Mouse (Mus musculus) lung, postnatal 0 days (tissue): ENCODE results near the gene Cmtm2a. TPM values are rescaled to one million over a fixed set of nuclear protein-coding genes. Genes with fewer than 3 reads are reported as not detected.
"Not testable (repeated sequence)": the region's sequence is repeated elsewhere in the genome, so short reads cannot be mapped to it uniquely, and the experiment has no call there.

Source experiments
- ATAC-seq: fragments of 200-750 bp; cut with Nextera tagmentation; 2 replicates; pipeline ENCODE4 v1.8.0; 2017; ENCODE audit warnings: moderate library complexity
- DNase-seq: peaks from one replicate; pipeline ENCODE4 v3.0.0-alpha.2; 2016; ENCODE audit warnings: low spot score
- H3K27ac ChIP-seq: fragments of 300-500 bp; sonication (generic); 2 replicates; pipeline ENCODE4 v1.5.1; 2014; ENCODE audit warnings: antibody characterized with exemption, mild to moderate bottlenecking, low read length, mixed read lengths
- H3K27me3 ChIP-seq: fragments of 300-500 bp; sonication (generic); replicated peaks from 2 replicates; pipeline ENCODE4 v1.6.1; 2014; ENCODE audit warnings: low read length, mixed read lengths; ENCODE audit not compliant: insufficient read depth
- H3K36me3 ChIP-seq: fragments of 300-500 bp; sonication (generic); 2 replicates; pipeline ENCODE4 v1.6.1; 2014; ENCODE audit warnings: low read length, mixed read lengths; ENCODE audit not compliant: insufficient read depth
- H3K4me1 ChIP-seq: fragments of 300-500 bp; sonication (generic); 2 replicates; pipeline ENCODE4 v1.6.1; 2014; ENCODE audit warnings: antibody characterized with exemption, low read depth, low read length, mixed read lengths; ENCODE audit not compliant: insufficient read depth
- H3K4me2 ChIP-seq: fragments of 300-500 bp; sonication (generic); replicated peaks from 2 replicates; pipeline ENCODE4 v1.6.1; 2014; ENCODE audit warnings: low read depth, mild to moderate bottlenecking, low read length, moderate library complexity, mixed read lengths
- H3K4me3 ChIP-seq: fragments of 300-500 bp; sonication (generic); 2 replicates; pipeline ENCODE4 v1.5.1; 2014; ENCODE audit warnings: low read depth, low read length
- H3K9ac ChIP-seq: fragments of 300-500 bp; sonication (generic); replicated peaks from 2 replicates; pipeline ENCODE4 v1.6.1; 2014; ENCODE audit warnings: low read depth, mild to moderate bottlenecking
- H3K9me3 ChIP-seq: fragments of 300-500 bp; sonication (generic); 2 replicates; pipeline ENCODE4 v1.6.1; 2016; ENCODE audit warnings: low read length, mixed read lengths
- CTCF ChIP-seq: IDR thresholded peaks from 2 replicates; pipeline ENCODE4 v1.5.1; 2016; ENCODE audit warnings: antibody characterized with exemption, mild to moderate bottlenecking
- EP300 ChIP-seq: IDR thresholded peaks from 2 replicates; pipeline ENCODE4 v1.6.1; 2016; ENCODE audit warnings: antibody characterized with exemption, mild to moderate bottlenecking, control low read depth
- WGBS: fragments of 180-500 bp; shearing (Covaris S2); extraction: QIAGEN DNeasy Blood & Tissue Kit; methylation state at CpG from one replicate; pipeline ENCODE4 v1.1.7; 2014; 5-methylcytosine and 5-hydroxymethylcytosine counted together
- polyA plus RNA-seq: library from polyadenylated mRNA; unstranded; fragments of >200 nt; fragmentation: Nextera tagmentation; extraction: Ambion mirVana; gene quantifications from 2 replicates; pipeline ENCODE4 v1.2.1, GENCODE M21; 2015

Gene Cmtm2a
- polyA plus RNA-seq, 1 experiment from 2014 or later: not detected

DNA sequence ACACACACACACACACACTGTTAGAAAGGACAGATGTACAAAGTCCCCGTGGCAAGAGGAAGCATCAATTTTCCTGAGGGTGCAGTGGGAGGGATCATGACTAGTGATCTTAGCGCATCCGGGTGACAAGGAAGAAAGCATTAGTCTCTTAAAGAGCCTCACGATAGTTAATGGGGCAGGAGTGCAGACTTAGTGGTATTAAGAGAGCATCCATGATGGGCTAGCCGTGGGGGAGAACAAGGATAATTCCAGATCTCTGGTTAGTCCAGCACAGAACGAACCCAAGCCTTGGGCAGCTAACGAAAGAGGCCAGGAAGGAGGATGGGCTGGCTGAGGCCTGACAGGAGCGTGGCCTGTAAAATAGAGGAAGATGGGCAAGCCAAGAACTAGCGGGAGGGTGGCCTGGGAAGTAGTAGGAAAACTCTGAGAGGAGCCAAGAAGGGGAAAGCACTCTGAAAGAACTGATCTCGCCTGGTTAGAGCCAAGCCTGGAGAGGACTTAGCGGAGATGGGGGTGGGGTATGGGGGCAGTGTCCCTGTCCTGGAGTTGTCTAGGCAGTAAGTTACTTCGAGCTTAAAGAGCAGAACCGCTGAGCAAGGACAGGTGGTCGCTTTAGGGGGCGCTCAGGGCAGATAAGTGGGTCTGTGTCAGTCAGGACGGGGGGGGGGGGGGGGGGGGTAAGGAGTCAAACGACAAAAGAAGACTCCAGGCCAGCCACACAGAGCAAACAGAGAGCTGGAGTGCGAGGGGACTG is 46.4 kb upstream of the Cmtm2a start, which contains the start of gene Cmtm3:
Cmtm3 (plus strand) TSS at position 182 of the 754 bp plus-strand sequence.
- DNase-seq: peak; percentile 50
- Histone ChIP-seq H3K4me2 (peak within 1 kb of the TSS; percentile 70), H3K4me3 (peak within 1 kb of the TSS; percentile 55), H3K4me1 (0 out of 2 replicates have a peak, but pooled peaks cover 2% of the 10 kb centered on the region), H3K9ac (no peak within 1 kb of the TSS), H3K9me3 (no peaks in the 10 kb centered on the region), H3K36me3 (no peaks in the 10 kb centered on the region), H3K27me3 (no peaks in the 10 kb centered on the region), H3K27ac (peak within 1 kb of the TSS; percentile 90)
- no peak for TF ChIP-seq EP300
- no peak for TF ChIP-seq CTCF
- no peak for ATAC-seq
- whole genome bisulfite sequencing: 15% methylated on average over 17 of the region's 18 CpGs

DNA sequence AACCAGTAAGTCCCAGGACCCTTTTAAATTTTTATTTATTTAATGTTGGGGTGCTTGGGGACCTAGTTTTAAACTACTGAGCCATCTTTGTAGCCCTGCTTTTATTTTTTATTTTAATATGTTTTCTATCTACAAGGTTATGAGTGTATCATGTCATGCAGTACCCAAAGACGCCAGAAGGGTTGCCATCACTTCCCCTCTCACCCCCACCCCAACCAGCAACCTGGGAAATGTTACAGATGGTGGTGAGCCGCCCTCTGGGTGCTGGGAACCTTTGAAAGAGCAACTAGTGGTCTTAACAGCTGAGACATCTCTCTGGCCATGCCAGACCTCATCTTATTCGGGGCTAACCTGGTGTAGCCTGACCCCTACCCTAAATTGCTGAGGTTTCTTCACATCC is 44.9 kb upstream of the Cmtm2a start:
- H3K4me3 ChIP-seq: no peak overlapping the region
- TF ChIP-seq CTCF (no peak; the same call in 1 of the 2 replicates), EP300 (no peak)
- ATAC-seq: no peak
- no peaks in the 10 kb centered on the region for H3K9me3 ChIP-seq
- WGBS: 43% methylated on average over 3 of the region's 3 CpGs
- no peak overlapping the region for H3K27ac ChIP-seq
- H3K27me3 ChIP-seq: no peaks in the 10 kb centered on the region
- 0 out of 2 replicates have a peak, but pooled peaks cover 2% of the 10 kb centered on the region for H3K4me1 ChIP-seq
- H3K4me2 ChIP-seq: no peak overlapping the region
- H3K9ac ChIP-seq: no peak overlapping the region
- no peaks in the 10 kb centered on the region for H3K36me3 ChIP-seq
- DNase-seq: no peak

DNA sequence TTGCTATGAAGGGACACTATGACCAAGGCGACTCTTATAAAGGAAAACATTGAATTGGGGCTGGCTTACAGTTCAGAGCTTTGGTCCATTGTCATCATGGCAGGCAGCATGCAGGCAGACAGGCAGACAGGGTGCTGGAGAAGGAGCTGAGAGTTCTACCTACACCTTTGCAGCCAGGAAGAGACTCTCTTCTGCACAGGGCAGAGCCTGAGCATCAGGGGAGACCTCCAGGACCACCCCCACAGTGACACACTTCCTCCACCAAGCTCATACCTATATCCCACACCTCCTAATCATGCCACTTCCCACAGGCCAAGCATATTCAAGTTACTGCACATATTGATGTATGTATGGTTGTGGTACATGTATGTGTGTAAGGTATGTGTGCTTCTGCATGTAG is 43.8 kb upstream of the Cmtm2a start:
- Histone ChIP-seq H3K27me3 (no peaks in the 10 kb centered on the region), H3K9ac (no peak overlapping the region), H3K36me3 (no peaks in the 10 kb centered on the region), H3K4me1 (0 out of 2 replicates have a peak, but pooled peaks cover 2% of the 10 kb centered on the region), H3K4me3 (no peak overlapping the region), H3K4me2 (no peak overlapping the region), H3K27ac (no peak overlapping the region), H3K9me3 (no peaks in the 10 kb centered on the region)
- TF ChIP-seq EP300 (no peak), CTCF (no peak)
- no peak for DNase-seq
- 84% methylated on average over 1 of the region's 1 CpGs for WGBS
- ATAC-seq: no peak

GRCm38 (mm10) chr8:104334196-104334595 is 41.2 kb upstream of the Cmtm2a start:
- no peaks in the 10 kb centered on the region for H3K9me3 ChIP-seq
- H3K9ac ChIP-seq: no peak overlapping the region
- WGBS: 48% methylated on average over 1 of the region's 1 CpGs
- H3K27ac ChIP-seq: no peak overlapping the region
- no peaks in the 10 kb centered on the region for H3K36me3 ChIP-seq
- no peak overlapping the region for H3K4me2 ChIP-seq
- no peaks in the 10 kb centered on the region for H3K27me3 ChIP-seq
- DNase-seq (no peak), ATAC-seq (peak; percentile 19; the same call in 1 of the 2 replicates)
- TF ChIP-seq CTCF (no peak), EP300 (peak; percentile 11; the same call in 1 of the 2 replicates)
- H3K4me1 ChIP-seq: no peaks in the 10 kb centered on the region
- no peak overlapping the region for H3K4me3 ChIP-seq

GRCm38 (mm10) chr8:104333786-104334185 is 40.8 kb upstream of the Cmtm2a start:
- H3K9ac ChIP-seq: no peak overlapping the region
- H3K4me1 ChIP-seq: no peaks in the 10 kb centered on the region
- H3K9me3 ChIP-seq: no peaks in the 10 kb centered on the region
- no peak overlapping the region for H3K4me2 ChIP-seq
- no peaks in the 10 kb centered on the region for H3K27me3 ChIP-seq
- no peak for TF ChIP-seq CTCF
- no peak for TF ChIP-seq EP300
- H3K4me3 ChIP-seq: no peak overlapping the region
- H3K36me3 ChIP-seq: no peaks in the 10 kb centered on the region
- WGBS: 46% methylated on average over 5 of the region's 5 CpGs
- no peak overlapping the region for H3K27ac ChIP-seq
- peak; percentile 48; the same call in 1 of the 2 replicates for ATAC-seq
- DNase-seq: peak; percentile 17

DNA sequence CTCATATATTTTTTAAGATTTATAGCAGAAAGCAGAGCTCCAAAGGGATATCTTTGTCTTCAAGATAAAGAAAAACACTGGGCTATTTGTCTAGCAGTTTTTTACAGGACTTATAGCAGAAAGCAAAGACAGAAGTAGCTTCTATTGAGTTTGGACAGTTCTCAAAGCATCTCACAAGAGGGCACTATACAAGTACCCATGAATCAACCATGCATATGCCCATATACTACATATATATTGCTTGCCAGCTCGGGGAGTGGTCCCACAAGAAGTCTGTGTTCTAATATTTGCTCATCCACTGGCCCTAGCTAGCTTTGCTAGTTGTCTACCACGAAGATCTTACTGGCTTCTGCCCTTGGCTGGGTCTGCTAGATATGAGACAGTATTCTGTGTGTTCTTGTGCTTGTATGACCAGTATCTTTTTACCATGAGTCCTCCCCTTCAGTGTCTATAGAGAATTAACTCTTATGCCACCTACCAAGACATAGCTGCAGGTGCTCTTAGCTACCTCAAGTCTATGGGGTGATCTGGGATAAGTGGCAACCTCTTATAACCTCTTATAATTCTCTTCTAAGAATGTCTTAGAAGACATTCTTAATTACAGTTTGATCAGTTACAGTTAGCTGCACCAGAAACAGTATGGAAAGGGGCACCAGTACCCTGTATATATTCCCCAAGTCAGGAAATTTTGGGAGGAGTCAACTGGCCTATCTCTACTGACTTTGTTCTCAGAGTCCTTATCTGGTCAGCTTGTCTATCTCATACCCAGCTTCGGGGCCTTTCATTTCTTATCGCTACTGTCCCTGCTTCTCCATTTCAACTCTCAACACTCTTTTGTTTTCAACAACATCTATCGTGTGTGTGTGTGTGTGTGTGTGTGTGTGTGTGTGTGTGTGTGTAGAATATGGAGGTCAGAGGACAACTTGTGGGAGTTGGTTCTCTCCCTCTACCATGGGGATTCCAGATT is 40.0 kb upstream of the Cmtm2a start:
- Histone ChIP-seq H3K9ac (no peak overlapping the region), H3K27ac (no peak overlapping the region), H3K4me3 (no peak overlapping the region), H3K9me3 (no peaks in the 10 kb centered on the region), H3K36me3 (no peaks in the 10 kb centered on the region), H3K4me2 (no peak overlapping the region), H3K27me3 (no peaks in the 10 kb centered on the region), H3K4me1 (no peaks in the 10 kb centered on the region)
- WGBS: 68% methylated on average over 5 of the region's 5 CpGs
- ATAC-seq (no peak), DNase-seq (no peak)
- TF ChIP-seq EP300 (no peak), CTCF (peak; percentile 23)

DNA sequence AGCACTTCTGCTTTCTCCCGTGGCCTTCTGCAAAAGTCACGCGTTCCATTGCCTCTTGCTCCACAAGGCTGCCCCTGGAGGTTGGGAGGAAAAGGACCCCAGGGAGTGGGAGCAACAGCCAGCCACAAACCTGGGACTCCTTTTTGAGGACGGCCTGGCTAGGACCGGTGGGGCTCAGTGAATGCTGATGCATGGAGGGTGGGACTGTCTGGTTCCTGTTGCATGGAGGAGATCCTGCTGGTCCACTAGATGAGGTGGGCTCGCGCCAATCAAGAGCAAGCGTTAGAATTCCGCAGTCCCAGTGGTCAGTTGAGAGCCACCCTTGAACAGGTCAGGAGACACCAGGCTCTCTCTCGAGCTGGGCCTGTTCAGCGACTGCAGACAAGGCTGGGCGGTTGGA is 28.9 kb upstream of the Cmtm2a start, which contains the start of gene Cmtm2b:
Cmtm2b (plus strand) TSS at position 301 of the 400 bp plus-strand sequence.
- H3K27me3 ChIP-seq, H3K9me3 ChIP-seq, H3K4me2 ChIP-seq, H3K9ac ChIP-seq, H3K36me3 ChIP-seq, H3K27ac ChIP-seq, H3K4me1 ChIP-seq, H3K4me3 ChIP-seq, ATAC-seq, DNase-seq: not testable (repeated sequence)
- WGBS: 87% methylated on average over 12 of the region's 12 CpGs

- not testable (repeated sequence) for ATAC-seq, H3K4me1 ChIP-seq, DNase-seq, H3K4me2 ChIP-seq, H3K9me3 ChIP-seq, H3K9ac ChIP-seq, H3K27ac ChIP-seq, H3K27me3 ChIP-seq, H3K4me3 ChIP-seq, H3K36me3 ChIP-seq
- WGBS: 77% methylated on average over 8 of the region's 11 CpGs
These were observed 28.3 kb upstream of the Cmtm2a start, which contains the start of gene Gm11020 for GRCm38 (mm10) chr8:104321267-104321666. Gene Gm11020, plus strand, starts transcription at chr8:104321567.
